Mouse (Mus musculus) 3134 (cell line): Measurements from ENCODE around the gene Klf8.
A peak's percentile ranks its signal among the peaks of the same experiment; 100 is the strongest.

ENCODE experiments used
- DNase-seq: peaks from one replicate; pipeline ENCODE4 v3.0.0-alpha.2; 2011; ENCODE audit warnings: low spot score; ENCODE audit not compliant: insufficient read length; ENCODE audit errors: extremely low read depth

Klf8 gene

DNA sequence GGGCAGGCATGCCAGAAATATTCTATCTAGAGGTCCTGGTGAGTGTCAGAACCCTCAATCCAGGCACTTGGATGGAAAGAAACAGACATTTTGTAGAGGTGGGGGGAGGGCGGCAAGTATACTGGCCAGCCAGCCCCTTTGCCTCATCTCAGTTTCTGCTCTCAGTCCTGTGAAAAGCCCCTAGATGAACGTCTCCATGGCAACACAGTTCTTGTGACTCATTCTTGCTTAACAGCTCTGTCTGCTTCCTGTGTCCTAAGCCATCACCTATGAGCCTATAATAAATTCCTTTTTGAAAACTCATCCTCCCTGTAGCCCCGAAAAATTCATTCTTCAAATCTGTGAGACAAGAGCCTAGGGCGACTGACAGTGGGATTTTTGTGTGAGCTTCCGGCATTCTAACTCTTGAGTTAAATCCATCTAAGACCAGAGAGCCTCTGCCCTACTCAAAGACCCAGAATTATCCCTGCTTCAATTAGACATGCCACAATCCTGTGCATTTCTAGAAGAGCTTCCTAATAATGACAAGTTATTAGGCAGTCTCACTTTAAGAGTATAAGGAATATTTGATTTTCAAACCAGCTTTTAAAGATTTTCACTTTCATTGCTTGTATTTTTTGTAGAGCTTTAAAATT lies 196.5 kb downstream of the Klf8 start:
- peak; percentile 19 for DNase-seq

DNA sequence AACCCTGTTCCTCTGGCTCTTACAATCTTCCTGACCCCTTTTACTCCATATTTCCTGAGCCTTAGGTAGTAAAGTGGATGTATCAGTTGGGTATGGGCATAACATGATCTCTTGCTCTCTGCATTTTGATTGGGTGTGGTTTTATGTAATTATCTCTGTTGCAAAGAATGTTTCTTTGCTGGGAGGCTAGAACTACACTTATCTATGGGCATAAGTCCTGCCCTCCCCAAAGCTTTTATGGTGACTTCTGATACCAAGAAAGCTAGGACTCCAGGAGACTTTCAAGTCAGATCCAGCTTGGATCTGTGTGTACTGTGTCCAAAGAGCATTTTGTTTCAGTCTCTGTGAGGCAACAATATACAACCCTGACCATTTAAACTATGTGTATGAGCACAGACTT lies 202.3 kb downstream of the Klf8 start:
- DNase-seq, result no peak

- no peak for DNase-seq
Measured at GRCm38 (mm10) chrX:153440018-153440417, 202.8 kb downstream of the Klf8 start.
